Mouse (Mus musculus) cerebellum, postnatal 10 days (tissue): ENCODE data around the gene Sptlc2.

Experiments used
- DNase-seq, 2 experiments: peaks; one replicate each; pipeline ENCODE4 v3.0.0; 2021; ENCODE audit warnings: mixed read lengths in 2 of 2

The Sptlc2 gene

DNA sequence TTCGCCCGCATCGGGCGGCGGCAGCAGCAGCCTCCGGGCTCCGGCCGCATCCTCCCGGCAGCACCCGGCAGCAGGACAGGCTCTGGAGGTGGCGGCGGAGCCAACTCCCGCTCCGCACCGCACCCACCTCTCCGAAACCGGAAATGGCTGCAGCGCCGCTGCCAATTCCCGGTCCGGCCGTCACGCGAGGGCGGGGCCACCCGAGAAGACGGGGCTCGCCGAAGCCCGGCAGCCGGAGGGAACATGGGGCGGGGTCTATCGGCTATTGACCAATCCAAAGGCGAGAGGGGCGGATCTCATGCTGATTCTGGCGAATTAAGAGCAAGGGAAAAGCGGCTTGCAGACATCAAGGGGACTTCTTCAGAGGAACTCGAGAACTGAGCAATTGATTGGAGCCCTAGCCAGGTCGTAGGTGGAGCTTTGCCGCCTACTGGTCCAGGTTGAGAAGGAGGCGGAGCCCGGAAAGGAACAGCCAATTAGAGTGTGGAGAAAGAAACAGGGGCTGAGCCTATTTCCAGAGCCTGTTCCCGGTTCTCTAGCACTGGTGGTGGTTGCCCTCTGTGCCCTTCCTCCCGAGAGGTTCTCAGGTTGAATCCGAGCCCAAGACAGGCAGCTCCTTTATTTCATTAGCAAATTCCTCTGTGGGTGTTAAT lies at the start of gene Sptlc2:
Gene Sptlc2, minus strand, starts transcription at position 234 of the 653 bp plus-strand sequence.
- peak; percentile 100 for DNase-seq

DNA sequence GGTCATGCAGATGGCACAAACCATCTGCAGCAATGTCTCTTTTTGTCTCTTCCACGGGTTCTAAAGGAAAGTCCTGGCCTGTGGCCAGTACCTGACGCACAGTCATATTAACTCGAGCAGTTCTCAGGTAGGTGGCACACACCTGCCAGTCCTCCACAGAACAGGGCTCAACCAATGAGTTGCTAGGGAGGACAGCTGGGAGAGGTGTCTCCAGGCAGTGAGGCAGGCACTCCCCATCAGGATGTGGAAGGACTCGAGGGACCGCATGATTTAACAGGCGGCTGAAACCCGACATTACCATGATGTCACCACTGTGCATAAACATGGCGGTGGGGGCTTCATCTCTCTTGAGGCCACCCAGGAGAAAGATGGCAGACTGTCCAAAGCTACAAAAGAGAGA lies 40.7 kb upstream of the Sptlc2 start:
- DNase-seq = no peak

- no peak for DNase-seq
Measured at GRCm38 (mm10) chr12:87428295-87428694, 40.1 kb upstream of the Sptlc2 start.

DNA sequence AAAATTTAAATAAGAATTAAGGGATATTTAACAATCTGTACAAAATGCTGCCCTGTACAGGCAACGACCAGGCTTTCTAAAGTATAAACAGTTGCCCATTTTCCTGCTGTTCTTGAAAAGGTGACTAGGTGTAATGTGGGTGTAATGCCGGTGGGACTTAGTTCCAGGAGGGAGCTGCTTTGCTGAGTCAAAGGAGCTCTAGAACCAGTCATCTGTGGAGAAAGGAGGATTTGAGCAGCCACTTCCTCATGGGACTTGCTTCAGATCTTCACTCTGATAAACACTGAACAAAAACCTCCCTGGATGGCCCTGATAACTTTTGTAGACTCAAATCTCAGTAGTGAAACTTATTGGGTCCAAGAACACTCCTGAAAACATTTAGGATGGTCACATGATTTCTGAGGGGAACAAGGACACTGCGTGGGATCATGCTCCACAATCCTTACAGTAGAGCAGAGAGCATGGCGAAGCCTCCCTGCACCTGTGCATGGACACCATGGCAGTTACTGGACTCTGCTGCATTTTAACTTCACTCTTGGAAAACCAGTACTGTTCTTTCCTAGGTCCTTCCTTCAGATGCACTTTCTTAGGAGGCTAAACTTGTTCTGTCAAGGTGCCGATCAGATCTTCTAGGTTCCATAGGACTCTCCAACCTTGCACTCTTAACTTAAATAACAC lies 38.3 kb upstream of the Sptlc2 start:
- DNase-seq = no peak

GRCm38 (mm10) chr12:87424516-87424915 lies 36.4 kb upstream of the Sptlc2 start:
- no peak for DNase-seq

- DNase-seq = no peak
Measured at GRCm38 (mm10) chr12:87423700-87424099, 35.5 kb upstream of the Sptlc2 start.

DNA sequence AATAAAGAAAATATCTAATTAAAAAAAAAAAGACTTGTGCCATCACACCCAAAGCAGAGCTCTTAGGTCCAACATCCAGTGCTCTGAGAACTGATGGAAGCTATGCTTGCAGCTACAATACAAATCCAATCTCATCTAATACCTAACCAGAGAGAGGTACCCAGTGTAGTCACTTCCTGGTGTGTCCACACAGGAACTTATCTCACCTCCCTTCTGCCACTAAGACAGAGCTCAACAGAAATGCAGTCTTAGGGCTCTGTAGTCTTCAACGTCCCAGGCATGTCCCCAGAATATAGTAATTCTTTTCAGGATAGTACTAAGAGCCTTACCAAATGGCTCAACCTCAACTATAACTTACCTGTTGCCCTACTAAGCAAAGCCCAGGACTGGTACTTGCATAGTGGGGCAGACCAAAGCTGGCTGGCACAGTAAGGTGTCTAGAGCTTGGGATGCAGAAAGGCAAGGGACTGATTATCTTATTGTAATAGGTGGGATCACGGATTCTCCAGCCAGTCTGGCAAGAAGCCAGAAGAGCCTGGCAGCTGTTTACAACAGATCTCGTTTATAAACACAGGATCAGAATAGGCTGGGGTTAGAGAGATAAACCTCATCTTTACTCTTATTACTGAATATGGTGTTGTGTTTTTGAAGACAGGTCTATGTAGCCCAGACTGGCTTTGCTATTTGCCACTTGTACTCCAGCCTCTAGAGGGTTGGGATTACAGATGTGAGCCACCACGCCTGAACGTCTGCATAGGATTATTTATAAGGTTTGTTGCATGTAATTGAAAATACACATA lies 33.8 kb upstream of the Sptlc2 start:
- DNase-seq = peak; percentile 22 to 31

GRCm38 (mm10) chr12:87419974-87420485 lies 31.9 kb upstream of the Sptlc2 start:
- DNase-seq = no peak

GRCm38 (mm10) chr12:87418921-87419320 lies 30.8 kb upstream of the Sptlc2 start:
- DNase-seq = peak; percentile 46 to 65

DNA sequence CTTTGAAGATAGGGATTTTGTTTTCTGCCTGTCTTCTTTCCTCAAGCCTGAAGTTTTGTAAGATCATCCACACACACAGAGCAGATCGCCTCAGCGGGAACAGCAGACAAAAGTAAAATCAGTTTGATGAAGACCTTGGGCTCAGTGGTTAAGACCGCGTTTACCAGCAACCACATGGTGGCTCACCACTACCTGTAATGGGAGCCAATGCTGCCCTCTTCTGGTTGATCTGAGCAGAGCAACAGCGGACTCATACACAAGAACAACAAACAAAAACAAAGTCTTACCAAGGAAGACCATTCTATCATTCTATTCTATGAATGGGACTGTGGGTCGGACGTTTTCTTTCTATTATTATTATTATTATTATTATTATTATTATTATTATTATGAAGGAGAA lies 28.5 kb upstream of the Sptlc2 start:
- DNase-seq = peak; percentile 65 to 73

DNA sequence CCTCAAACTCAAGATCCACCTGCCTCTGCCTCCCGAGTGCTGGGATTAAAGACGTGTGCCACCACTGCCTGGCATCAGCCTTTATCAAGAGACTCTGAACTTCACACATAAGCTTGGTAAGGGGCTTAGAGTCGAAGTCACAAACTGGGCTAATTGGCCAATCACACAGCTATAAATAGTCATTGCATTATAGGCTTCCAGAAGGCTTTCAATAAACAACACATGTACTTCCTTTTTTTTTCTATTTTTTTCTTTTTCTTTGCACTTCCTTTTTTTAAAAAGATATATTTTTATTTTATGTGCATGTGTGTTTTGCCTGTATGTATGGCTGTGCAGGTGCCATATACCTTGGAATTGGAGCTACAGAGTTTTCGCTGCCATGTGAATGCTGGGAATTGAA lies 27.2 kb upstream of the Sptlc2 start:
- no peak for DNase-seq

GRCm38 (mm10) chr12:87413179-87413790 lies 25.1 kb upstream of the Sptlc2 start:
- peak; percentile 88 to 91 for DNase-seq

- no peak for DNase-seq
Measured at GRCm38 (mm10) chr12:87410999-87411398, 22.8 kb upstream of the Sptlc2 start.

- DNase-seq = no peak
Measured at GRCm38 (mm10) chr12:87409123-87409522, 21.0 kb upstream of the Sptlc2 start.

- no peak for DNase-seq
Measured at GRCm38 (mm10) chr12:87407869-87408605, 19.9 kb upstream of the Sptlc2 start.

- DNase-seq = no peak
Measured at GRCm38 (mm10) chr12:87405721-87406120, 17.6 kb upstream of the Sptlc2 start.

GRCm38 (mm10) chr12:87405165-87405564 lies 17.0 kb upstream of the Sptlc2 start:
- no peak for DNase-seq

DNA sequence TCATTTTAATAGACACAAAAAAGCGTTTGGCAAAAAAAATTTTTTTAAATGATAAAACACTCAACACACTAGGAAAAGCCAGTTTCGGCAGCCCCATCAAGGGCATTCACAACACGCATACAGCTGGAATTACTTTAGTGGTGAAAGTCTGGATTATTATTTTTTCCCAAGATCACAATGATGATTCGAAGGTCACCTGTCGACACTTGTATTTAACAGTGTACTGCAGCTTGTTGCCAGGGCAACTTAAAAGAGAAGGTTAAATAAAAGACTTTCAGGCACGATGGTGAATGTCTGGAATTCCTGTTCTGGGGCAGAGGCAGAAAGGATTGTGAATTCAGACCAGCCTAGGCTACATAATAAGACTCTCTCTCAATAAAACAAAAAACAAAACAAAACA lies 13.7 kb upstream of the Sptlc2 start:
- DNase-seq = no peak

DNA sequence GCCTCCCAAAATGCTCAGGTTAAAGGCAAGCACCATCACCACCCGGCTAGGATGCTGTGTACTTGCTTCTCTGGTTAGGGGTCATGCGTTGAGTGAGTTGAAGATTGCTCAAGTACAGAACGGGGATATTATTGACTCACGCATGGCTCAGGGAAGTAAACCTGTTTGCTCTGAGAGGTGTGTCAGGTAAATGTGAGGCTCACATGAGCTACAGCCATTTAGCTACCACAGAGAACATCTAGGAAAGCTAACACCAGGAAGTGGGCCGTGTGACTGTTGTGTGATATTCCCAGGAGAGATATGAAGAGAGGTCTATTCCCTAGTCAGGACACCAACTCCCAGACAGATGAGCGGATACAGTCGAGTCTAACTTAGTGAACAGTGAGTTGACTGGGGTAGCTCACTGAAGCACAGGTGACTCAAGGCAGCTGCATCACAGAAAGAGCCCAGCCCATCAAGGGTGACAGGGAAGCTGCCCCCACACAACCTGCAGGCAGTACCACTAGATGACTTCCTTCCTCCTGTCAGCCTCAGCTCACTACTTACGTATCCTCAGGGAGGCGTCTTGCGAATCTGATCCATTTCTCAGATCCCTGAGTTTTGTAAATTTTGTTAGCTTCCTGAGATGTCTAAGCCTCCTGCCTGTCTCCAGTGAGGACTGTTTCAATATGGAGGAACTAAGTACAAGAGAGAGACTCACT lies 11.1 kb upstream of the Sptlc2 start:
- no peak for DNase-seq

- DNase-seq = no peak
Measured at GRCm38 (mm10) chr12:87397811-87398417, 9.8 kb upstream of the Sptlc2 start.

DNA sequence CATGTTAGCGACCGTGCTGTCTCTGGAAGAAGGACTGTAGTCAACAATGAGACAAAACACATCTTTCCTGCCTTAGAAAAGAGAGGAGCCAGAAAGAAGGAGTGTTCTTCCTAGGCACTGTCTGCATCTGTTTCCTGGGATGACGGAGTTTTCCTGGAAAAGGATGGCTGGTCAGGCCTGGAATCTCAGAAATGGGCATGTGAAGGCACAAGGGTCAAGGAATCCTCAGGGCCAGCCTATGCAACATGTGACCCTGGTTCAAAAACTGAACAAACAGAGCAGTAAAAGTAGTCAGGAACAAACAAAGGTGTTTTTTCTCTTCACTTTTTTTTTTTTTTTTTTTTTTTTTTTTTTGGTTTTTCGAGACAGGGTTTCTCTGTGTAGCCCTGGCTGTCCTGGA lies 9.0 kb upstream of the Sptlc2 start:
- no peak for DNase-seq
